Mouse (Mus musculus): ENCODE data around the gene Jak3. TPM values are rescaled to one million over a fixed set of nuclear protein-coding genes. Genes with fewer than 3 reads are reported as not detected.

Gene Jak3
- 7.3 and 8.1 TPM in 2 replicates for polyA plus RNA-seq (2015; fragmentation: Nextera tagmentation; extraction: Ambion mirVana)

GRCm38 (mm10) chr8:71676020-71676741 lies at the start of gene Jak3:
Jak3 (plus strand) TSS chr8:71676296.
- no peaks in the 10 kb centered on the region for H3K9me3 ChIP-seq (ENCODE audit: control insufficient read depth, low read length)
- H3K9ac ChIP-seq (ENCODE audit: low read depth, low read length), result peak within 1 kb of the TSS; percentile 87
- H3K4me1 ChIP-seq (ENCODE audit: control insufficient read depth, insufficient read depth, low read depth, low read length), result peaks cover 28% of the 10 kb centered on the region
- WGBS, result 3% methylated on average over 27 of the region's 40 CpGs
- no peaks in the 10 kb centered on the region for H3K36me3 ChIP-seq (ENCODE audit: control insufficient read depth, insufficient read depth, low read length)
- peak within 1 kb of the TSS; percentile 77 for H3K4me3 ChIP-seq (ENCODE audit: low read length)
- peak within 1 kb of the TSS; percentile 93 for H3K4me2 ChIP-seq (ENCODE audit: low read length)
- peak within 1 kb of the TSS; percentile 86 for H3K27ac ChIP-seq (ENCODE audit: low read depth, low read length)
- ATAC-seq, result peak; percentile 62
- peaks cover 34% of the 10 kb centered on the region for H3K27me3 ChIP-seq (replicated peaks; ENCODE audit: control insufficient read depth, insufficient read depth, low read length)

GRCm38 (mm10) chr8:71626753-71627152 lies 49.3 kb upstream of the Jak3 start:
- H3K9ac ChIP-seq (ENCODE audit: low read depth, low read length), result no peak overlapping the region
- H3K4me3 ChIP-seq (ENCODE audit: low read length), result no peak overlapping the region
- no peak overlapping the region for H3K4me2 ChIP-seq (ENCODE audit: low read length)
- H3K27ac ChIP-seq (ENCODE audit: low read depth, low read length), result no peak overlapping the region
- WGBS, result 90% methylated on average over 9 of the region's 9 CpGs
- ATAC-seq, result no peak
- H3K9me3 ChIP-seq (ENCODE audit: control insufficient read depth, low read length), result no peaks in the 10 kb centered on the region
- peaks cover 13% of the 10 kb centered on the region for H3K4me1 ChIP-seq (ENCODE audit: control insufficient read depth, insufficient read depth, low read depth, low read length)
- no peaks in the 10 kb centered on the region for H3K27me3 ChIP-seq (replicated peaks; ENCODE audit: control insufficient read depth, insufficient read depth, low read length)
- H3K36me3 ChIP-seq (ENCODE audit: control insufficient read depth, insufficient read depth, low read length), result peaks cover 29% of the 10 kb centered on the region

GRCm38 (mm10) chr8:71627265-71628099 lies 48.6 kb upstream of the Jak3 start:
- Histone ChIP-seq H3K27ac (ENCODE audit: low read depth, low read length) (peak overlapping the region; percentile 59), H3K9ac (ENCODE audit: low read depth, low read length) (no peak overlapping the region; the same call in 1 of the 2 replicates), H3K9me3 (ENCODE audit: control insufficient read depth, low read length) (no peaks in the 10 kb centered on the region), H3K27me3 (replicated peaks; ENCODE audit: control insufficient read depth, insufficient read depth, low read length) (peaks cover under 1% of the 10 kb centered on the region; the same call in 1 of the 2 replicates), H3K36me3 (ENCODE audit: control insufficient read depth, insufficient read depth, low read length) (peaks cover 23% of the 10 kb centered on the region), H3K4me1 (ENCODE audit: control insufficient read depth, insufficient read depth, low read depth, low read length) (peaks cover 13% of the 10 kb centered on the region), H3K4me3 (ENCODE audit: low read length) (no peak overlapping the region), H3K4me2 (ENCODE audit: low read length) (no peak overlapping the region)
- no peak for ATAC-seq
- WGBS, result 49% methylated on average over 9 of the region's 9 CpGs

GRCm38 (mm10) chr8:71628396-71629095 lies 47.5 kb upstream of the Jak3 start:
- WGBS, result 7% methylated on average over 16 of the region's 16 CpGs
- peaks cover 20% of the 10 kb centered on the region for H3K36me3 ChIP-seq (ENCODE audit: control insufficient read depth, insufficient read depth, low read length)

GRCm38 (mm10) chr8:71629096-71629697 lies 46.9 kb upstream of the Jak3 start:
- peaks cover 14% of the 10 kb centered on the region for H3K4me1 ChIP-seq (ENCODE audit: control insufficient read depth, insufficient read depth, low read depth, low read length)
- peaks cover 2% of the 10 kb centered on the region; the same call in 1 of the 2 replicates for H3K27me3 ChIP-seq (replicated peaks; ENCODE audit: control insufficient read depth, insufficient read depth, low read length)
- H3K4me2 ChIP-seq (ENCODE audit: low read length), result peak overlapping the region; percentile 98
- H3K4me3 ChIP-seq (ENCODE audit: low read length), result peak overlapping the region; percentile 51
- WGBS, result under 1% methylated on average over 52 of the region's 55 CpGs
- peaks cover 14% of the 10 kb centered on the region for H3K36me3 ChIP-seq (ENCODE audit: control insufficient read depth, insufficient read depth, low read length)
- peak overlapping the region; percentile 87 for H3K27ac ChIP-seq (ENCODE audit: low read depth, low read length)
- H3K9me3 ChIP-seq (ENCODE audit: control insufficient read depth, low read length), result no peaks in the 10 kb centered on the region
- peak overlapping the region; percentile 76 for H3K9ac ChIP-seq (ENCODE audit: low read depth, low read length)
- peak; percentile 91 for ATAC-seq

More at GRCm38 (mm10) chr8:71628396-71629095, 47.5 kb upstream of the Jak3 start:
- Histone ChIP-seq H3K9me3 (ENCODE audit: control insufficient read depth, low read length) (no peaks in the 10 kb centered on the region), H3K9ac (ENCODE audit: low read depth, low read length) (peak overlapping the region; percentile 76), H3K27me3 (replicated peaks; ENCODE audit: control insufficient read depth, insufficient read depth, low read length) (peaks cover 2% of the 10 kb centered on the region; the same call in 1 of the 2 replicates), H3K4me3 (ENCODE audit: low read length) (peak overlapping the region; percentile 51), H3K4me2 (ENCODE audit: low read length) (peak overlapping the region; percentile 98), H3K4me1 (ENCODE audit: control insufficient read depth, insufficient read depth, low read depth, low read length) (peaks cover 13% of the 10 kb centered on the region), H3K27ac (ENCODE audit: low read depth, low read length) (peak overlapping the region; percentile 87)
- ATAC-seq, result no peak

GRCm38 (mm10) chr8:71629781-71630212 lies 46.3 kb upstream of the Jak3 start:
- Histone ChIP-seq H3K4me1 (ENCODE audit: control insufficient read depth, insufficient read depth, low read depth, low read length) (peaks cover 17% of the 10 kb centered on the region), H3K9me3 (ENCODE audit: control insufficient read depth, low read length) (no peaks in the 10 kb centered on the region), H3K27ac (ENCODE audit: low read depth, low read length) (peak overlapping the region; percentile 87), H3K36me3 (ENCODE audit: control insufficient read depth, insufficient read depth, low read length) (peaks cover 10% of the 10 kb centered on the region), H3K9ac (ENCODE audit: low read depth, low read length) (peak overlapping the region; percentile 76), H3K4me3 (ENCODE audit: low read length) (peak overlapping the region; percentile 51), H3K27me3 (replicated peaks; ENCODE audit: control insufficient read depth, insufficient read depth, low read length) (peaks cover 2% of the 10 kb centered on the region; the same call in 1 of the 2 replicates), H3K4me2 (ENCODE audit: low read length) (peak overlapping the region; percentile 98)
- WGBS, result 4% methylated on average over 25 of the region's 25 CpGs
- ATAC-seq, result peak; percentile 16

- Histone ChIP-seq H3K27ac (ENCODE audit: low read depth, low read length) (no peak overlapping the region), H3K4me3 (ENCODE audit: low read length) (no peak overlapping the region), H3K4me1 (ENCODE audit: control insufficient read depth, insufficient read depth, low read depth, low read length) (peaks cover 17% of the 10 kb centered on the region), H3K4me2 (ENCODE audit: low read length) (no peak overlapping the region), H3K27me3 (replicated peaks; ENCODE audit: control insufficient read depth, insufficient read depth, low read length) (peaks cover 2% of the 10 kb centered on the region; the same call in 1 of the 2 replicates), H3K36me3 (ENCODE audit: control insufficient read depth, insufficient read depth, low read length) (peaks cover 11% of the 10 kb centered on the region), H3K9ac (ENCODE audit: low read depth, low read length) (no peak overlapping the region), H3K9me3 (ENCODE audit: control insufficient read depth, low read length) (no peaks in the 10 kb centered on the region)
- WGBS, result 88% methylated on average over 6 of the region's 6 CpGs
- ATAC-seq, result no peak
Measured at GRCm38 (mm10) chr8:71630761-71631160, 45.3 kb upstream of the Jak3 start.

- no peak for ATAC-seq
- Histone ChIP-seq H3K4me2 (ENCODE audit: low read length) (no peak overlapping the region), H3K27me3 (replicated peaks; ENCODE audit: control insufficient read depth, insufficient read depth, low read length) (peaks cover 2% of the 10 kb centered on the region), H3K36me3 (ENCODE audit: control insufficient read depth, insufficient read depth, low read length) (peaks cover 11% of the 10 kb centered on the region), H3K27ac (ENCODE audit: low read depth, low read length) (no peak overlapping the region), H3K9me3 (ENCODE audit: control insufficient read depth, low read length) (no peaks in the 10 kb centered on the region), H3K9ac (ENCODE audit: low read depth, low read length) (no peak overlapping the region), H3K4me3 (ENCODE audit: low read length) (no peak overlapping the region), H3K4me1 (ENCODE audit: control insufficient read depth, insufficient read depth, low read depth, low read length) (peaks cover 17% of the 10 kb centered on the region)
- 62% methylated on average over 2 of the region's 2 CpGs for WGBS
Measured at GRCm38 (mm10) chr8:71631897-71632296, 44.2 kb upstream of the Jak3 start.

Data from hindbrain, embryonic 16.5 days (tissue).